Mouse (Mus musculus): ENCODE results near the gene Mthfd1. TPM values are rescaled to one million over a fixed set of nuclear protein-coding genes. Genes with fewer than 3 reads are reported as not detected.
A peak's percentile ranks its signal among the peaks of the same experiment; 100 is the strongest.

Mthfd1 gene
- total RNA-seq, 1 experiment = 182 TPM

DNA sequence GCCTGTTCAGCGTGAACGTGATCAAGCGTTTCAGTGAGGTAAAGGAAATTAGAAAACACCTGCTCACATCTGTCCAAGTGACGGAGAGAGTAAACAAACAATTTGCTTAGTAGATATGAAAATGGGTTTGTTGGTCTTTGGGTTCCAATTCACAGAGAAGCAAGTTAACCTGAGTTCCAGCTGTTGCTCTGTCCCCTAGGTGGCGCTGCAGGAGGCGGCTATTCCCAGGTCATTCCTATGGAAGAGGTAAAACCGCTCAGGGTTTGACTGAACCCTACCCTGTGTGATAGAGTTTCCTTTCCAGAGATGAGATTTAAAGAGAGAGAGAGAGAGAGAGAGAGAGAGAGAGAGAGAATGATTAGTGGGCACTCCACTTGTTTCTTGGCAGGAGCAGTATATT lies 38.1 kb downstream of the Mthfd1 start:
- in situ Hi-C loops (cut with MboI; ENCODE audit: low sequenced_read_pairs in 2 of 2, unreplicated experiment in 2 of 2) = no loop called here
- no peak overlapping the region for H3K4me3 ChIP-seq (ENCODE audit: insufficient read depth in 1 of 2, low read depth in 1 of 2, low read length in 2 of 2, poor library complexity in 1 of 2, severe bottlenecking in 1 of 2)
- no peak overlapping the region for H3K27ac ChIP-seq (ENCODE audit: insufficient read depth, low read depth, low read length, poor library complexity, severe bottlenecking)
- TF ChIP-seq ZC3H11A (IDR thresholded peaks at IDR 0.05; ENCODE audit: borderline replicate concordance, low read depth, low read length) = no peak
- TF ChIP-seq MAFK (IDR thresholded peaks at IDR 0.05; ENCODE audit: insufficient read depth, low read depth, low read length) = no peak
- TF ChIP-seq CHD2 (IDR thresholded peaks at IDR 0.05; ENCODE audit: low read depth, low read length) = no peak
- TF ChIP-seq HCFC1 (IDR thresholded peaks at IDR 0.05; ENCODE audit: borderline replicate concordance, insufficient read depth, low read length) = no peak
- no peak for TF ChIP-seq ZNF384 (IDR thresholded peaks at IDR 0.05; ENCODE audit: low read depth, low read length)
- H3K4me1 ChIP-seq (ENCODE audit: control insufficient read depth in 2 of 2, insufficient read depth in 2 of 2, low read length in 2 of 2, poor library complexity in 1 of 2) = peaks cover 0 to 4% of the 10 kb centered on the region in 2 experiments; a peak in 2 of 4 replicates
- no peaks in the 10 kb centered on the region for H3K9me3 ChIP-seq (ENCODE audit: control insufficient read depth, insufficient read depth, low read depth, low read length)
- no peak overlapping the region for H3K9ac ChIP-seq (ENCODE audit: insufficient read depth, low read depth, low read length, poor library complexity, severe bottlenecking)
- peaks cover 62% of the 10 kb centered on the region for H3K36me3 ChIP-seq (ENCODE audit: control insufficient read depth, insufficient read depth, low read length, poor library complexity, severe bottlenecking)
- DNase-seq (ENCODE audit: low read depth, low spot score) = peak; percentile 49

DNA sequence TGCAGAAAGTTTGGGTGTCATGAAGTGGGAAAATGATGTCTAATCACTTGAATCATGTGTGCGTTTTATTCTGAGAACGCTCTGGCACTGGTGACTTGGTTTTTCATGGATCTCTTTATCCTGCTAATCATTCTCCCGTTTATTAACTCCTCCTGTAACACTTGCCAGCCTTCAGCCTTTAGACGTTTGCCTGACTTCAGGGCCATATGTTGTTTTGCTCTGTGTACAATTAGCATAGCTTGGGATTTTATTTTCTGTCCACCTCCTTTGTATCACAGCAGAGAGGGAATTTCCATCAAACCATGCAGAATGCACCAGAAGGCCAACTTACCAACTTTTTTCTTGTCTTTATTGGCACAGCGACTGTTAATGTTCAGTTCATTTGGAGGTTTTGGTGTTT lies 42.7 kb downstream of the Mthfd1 start:
- Histone ChIP-seq H3K9me3 (ENCODE audit: control insufficient read depth, insufficient read depth, low read depth, low read length) (no peaks in the 10 kb centered on the region), H3K36me3 (ENCODE audit: control insufficient read depth, insufficient read depth, low read length, poor library complexity, severe bottlenecking) (peaks cover 45% of the 10 kb centered on the region), H3K27ac (ENCODE audit: insufficient read depth, low read depth, low read length, poor library complexity, severe bottlenecking) (no peak overlapping the region), H3K4me1 (ENCODE audit: control insufficient read depth in 2 of 2, insufficient read depth in 2 of 2, low read length in 2 of 2, poor library complexity in 1 of 2) (no peaks in the 10 kb centered on the region), H3K9ac (ENCODE audit: insufficient read depth, low read depth, low read length, poor library complexity, severe bottlenecking) (no peak overlapping the region), H3K4me3 (ENCODE audit: insufficient read depth in 1 of 2, low read depth in 1 of 2, low read length in 2 of 2, poor library complexity in 1 of 2, severe bottlenecking in 1 of 2) (no peak overlapping the region)
- in situ Hi-C loops (cut with MboI; ENCODE audit: low sequenced_read_pairs in 2 of 2, unreplicated experiment in 2 of 2) = no loop called here
- no peak for TF ChIP-seq CHD2 (IDR thresholded peaks at IDR 0.05; ENCODE audit: low read depth, low read length)
- no peak for TF ChIP-seq ZC3H11A (IDR thresholded peaks at IDR 0.05; ENCODE audit: borderline replicate concordance, low read depth, low read length)
- TF ChIP-seq MAFK (IDR thresholded peaks at IDR 0.05; ENCODE audit: insufficient read depth, low read depth, low read length) = no peak
- TF ChIP-seq HCFC1 (IDR thresholded peaks at IDR 0.05; ENCODE audit: borderline replicate concordance, insufficient read depth, low read length) = no peak
- no peak for TF ChIP-seq ZNF384 (IDR thresholded peaks at IDR 0.05; ENCODE audit: low read depth, low read length)
- no peak for DNase-seq (ENCODE audit: low read depth, low spot score)

DNA sequence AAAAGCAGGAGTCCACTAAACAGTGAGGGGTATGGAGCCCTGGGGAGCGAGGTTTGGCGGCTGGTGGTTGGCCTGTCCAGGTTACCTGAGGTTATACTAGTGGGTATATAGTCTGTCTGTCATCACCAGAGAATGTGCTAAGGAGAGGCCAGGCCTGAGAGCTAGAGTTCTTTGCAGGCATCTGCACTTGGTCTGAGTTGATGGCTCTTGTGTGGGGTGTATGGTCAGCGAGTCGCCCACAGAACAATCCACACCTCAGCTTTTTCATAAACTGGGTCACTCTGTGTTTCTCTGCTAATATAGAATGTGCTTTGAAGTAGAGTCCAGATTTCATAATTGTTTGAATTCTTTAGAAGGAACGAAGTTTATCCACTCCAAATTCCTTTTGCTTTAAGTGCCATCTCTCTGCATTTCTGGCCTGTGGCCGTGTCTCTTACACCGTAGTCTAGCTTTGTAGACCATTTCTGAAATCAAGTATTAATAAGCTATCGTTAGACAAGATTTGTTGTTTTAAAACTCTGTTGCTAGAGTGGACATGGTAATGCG lies 44.3 kb downstream of the Mthfd1 start:
- H3K36me3 ChIP-seq (ENCODE audit: control insufficient read depth, insufficient read depth, low read length, poor library complexity, severe bottlenecking) = peaks cover 47% of the 10 kb centered on the region
- no peak overlapping the region for H3K27ac ChIP-seq (ENCODE audit: insufficient read depth, low read depth, low read length, poor library complexity, severe bottlenecking)
- TF ChIP-seq MAFK (IDR thresholded peaks at IDR 0.05; ENCODE audit: insufficient read depth, low read depth, low read length) (no peak), ZNF384 (IDR thresholded peaks at IDR 0.05; ENCODE audit: low read depth, low read length) (no peak), ZC3H11A (IDR thresholded peaks at IDR 0.05; ENCODE audit: borderline replicate concordance, low read depth, low read length) (no peak), CHD2 (IDR thresholded peaks at IDR 0.05; ENCODE audit: low read depth, low read length) (no peak), HCFC1 (IDR thresholded peaks at IDR 0.05; ENCODE audit: borderline replicate concordance, insufficient read depth, low read length) (no peak)
- no peak overlapping the region for H3K9ac ChIP-seq (ENCODE audit: insufficient read depth, low read depth, low read length, poor library complexity, severe bottlenecking)
- H3K4me3 ChIP-seq (ENCODE audit: insufficient read depth in 1 of 2, low read depth in 1 of 2, low read length in 2 of 2, poor library complexity in 1 of 2, severe bottlenecking in 1 of 2) = no peak overlapping the region
- no peaks in the 10 kb centered on the region for H3K4me1 ChIP-seq (ENCODE audit: control insufficient read depth in 2 of 2, insufficient read depth in 2 of 2, low read length in 2 of 2, poor library complexity in 1 of 2)
- no peaks in the 10 kb centered on the region for H3K9me3 ChIP-seq (ENCODE audit: control insufficient read depth, insufficient read depth, low read depth, low read length)
- in situ Hi-C loops (cut with MboI; ENCODE audit: low sequenced_read_pairs in 2 of 2, unreplicated experiment in 2 of 2) = no loop called here
- DNase-seq (ENCODE audit: low read depth, low spot score) = no peak

DNA sequence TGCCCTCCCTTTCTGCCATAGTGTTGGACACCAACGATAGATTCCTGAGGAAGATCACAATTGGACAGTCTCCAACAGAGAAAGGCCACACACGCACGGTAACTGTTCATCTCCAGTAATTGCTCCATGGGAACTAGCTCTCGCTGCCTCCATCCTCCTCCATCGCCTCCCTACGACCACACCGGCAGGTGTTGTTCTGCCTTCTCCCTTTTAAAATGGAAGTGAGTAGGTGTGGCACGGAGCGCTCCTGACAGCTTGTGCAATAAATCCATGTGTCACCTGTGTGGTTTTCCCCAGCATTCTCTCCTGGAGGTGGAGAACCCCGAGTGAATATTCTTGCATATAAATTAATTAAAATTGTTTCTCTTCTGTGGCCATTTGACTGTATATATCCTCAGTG lies 45.3 kb downstream of the Mthfd1 start:
- Histone ChIP-seq H3K27ac (ENCODE audit: insufficient read depth, low read depth, low read length, poor library complexity, severe bottlenecking) (no peak overlapping the region), H3K36me3 (ENCODE audit: control insufficient read depth, insufficient read depth, low read length, poor library complexity, severe bottlenecking) (peaks cover 49% of the 10 kb centered on the region), H3K4me3 (ENCODE audit: insufficient read depth in 1 of 2, low read depth in 1 of 2, low read length in 2 of 2, poor library complexity in 1 of 2, severe bottlenecking in 1 of 2) (no peak overlapping the region), H3K4me1 (ENCODE audit: control insufficient read depth in 2 of 2, insufficient read depth in 2 of 2, low read length in 2 of 2, poor library complexity in 1 of 2) (no peaks in the 10 kb centered on the region), H3K9me3 (ENCODE audit: control insufficient read depth, insufficient read depth, low read depth, low read length) (no peaks in the 10 kb centered on the region), H3K9ac (ENCODE audit: insufficient read depth, low read depth, low read length, poor library complexity, severe bottlenecking) (no peak overlapping the region)
- no peak for TF ChIP-seq ZNF384 (IDR thresholded peaks at IDR 0.05; ENCODE audit: low read depth, low read length)
- no peak for TF ChIP-seq CHD2 (IDR thresholded peaks at IDR 0.05; ENCODE audit: low read depth, low read length)
- no peak for TF ChIP-seq HCFC1 (IDR thresholded peaks at IDR 0.05; ENCODE audit: borderline replicate concordance, insufficient read depth, low read length)
- TF ChIP-seq ZC3H11A (IDR thresholded peaks at IDR 0.05; ENCODE audit: borderline replicate concordance, low read depth, low read length) = no peak
- no peak for TF ChIP-seq MAFK (IDR thresholded peaks at IDR 0.05; ENCODE audit: insufficient read depth, low read depth, low read length)
- in situ Hi-C loops (cut with MboI; ENCODE audit: low sequenced_read_pairs in 2 of 2, unreplicated experiment in 2 of 2) = no loop called here
- no peak for DNase-seq (ENCODE audit: low read depth, low spot score)

Measured in ES-E14 (cell line).